Mouse (Mus musculus) liver, embryonic 15.5 days (tissue): ENCODE results near the gene Ldb1. TPM values are rescaled to one million over a fixed set of nuclear protein-coding genes. Genes with fewer than 3 reads are reported as not detected.
A peak's percentile ranks its signal among the peaks of the same experiment; 100 is the strongest.
"Not testable (repeated sequence)": the region's sequence is repeated elsewhere in the genome, so short reads cannot be mapped to it uniquely, and the experiment has no call there.

Experiments
- ATAC-seq: fragments of 200-750 bp; cut with Nextera tagmentation; 2 replicates; pipeline ENCODE4 v1.8.0; 2017; ENCODE audit warnings: moderate number of reproducible peaks, mild to moderate bottlenecking, moderate library complexity; ENCODE audit not compliant: insufficient read depth
- H3K27ac ChIP-seq: fragments of 300-500 bp; sonication (generic); replicated peaks from 2 replicates; pipeline ENCODE4 v1.5.1; 2015; ENCODE audit warnings: mild to moderate bottlenecking, inconsistent platforms
- H3K27me3 ChIP-seq: fragments of 300-500 bp; sonication (generic); 2 replicates; pipeline ENCODE4 v1.6.1; 2015; ENCODE audit warnings: mild to moderate bottlenecking, inconsistent platforms
- H3K36me3 ChIP-seq: fragments of 300-500 bp; sonication (generic); replicated peaks from 2 replicates; pipeline ENCODE4 v1.6.1; 2015; ENCODE audit warnings: moderate library complexity, mild to moderate bottlenecking, inconsistent platforms
- H3K4me1 ChIP-seq: fragments of 300-500 bp; sonication (generic); replicated peaks from 2 replicates; pipeline ENCODE4 v1.6.1; 2015; ENCODE audit warnings: inconsistent platforms
- H3K4me2 ChIP-seq: fragments of 300-500 bp; sonication (generic); 2 replicates; pipeline ENCODE4 v1.6.1; 2015; ENCODE audit warnings: moderate library complexity, mild to moderate bottlenecking, inconsistent platforms
- H3K4me3 ChIP-seq: fragments of 300-500 bp; sonication (generic); replicated peaks from 2 replicates; pipeline ENCODE4 v1.5.1; 2015; ENCODE audit warnings: mild to moderate bottlenecking, inconsistent platforms
- H3K9ac ChIP-seq: fragments of 300-500 bp; sonication (generic); 2 replicates; pipeline ENCODE4 v1.6.1; 2015; ENCODE audit warnings: moderate library complexity, mild to moderate bottlenecking, inconsistent platforms
- H3K9me3 ChIP-seq: fragments of 300-500 bp; sonication (generic); replicated peaks from 2 replicates; pipeline ENCODE4 v1.6.1; 2016; ENCODE audit warnings: inconsistent platforms
- WGBS: fragments of 180-500 bp; shearing (Covaris S2); methylation state at CpG from one replicate; pipeline ENCODE4 v1.1.7; 2015; ENCODE audit warnings: mixed read lengths; ENCODE audit not compliant: insufficient replicate concordance; 5-methylcytosine and 5-hydroxymethylcytosine counted together
- polyA plus RNA-seq: library from polyadenylated mRNA; unstranded; fragments of >200 nt; fragmentation: Nextera tagmentation; extraction: Ambion mirVana; gene quantifications from 2 replicates; pipeline ENCODE4 v1.2.1, GENCODE M21; 2015

Ldb1 gene
- polyA plus RNA-seq, 1 experiment from 2014 or later = 27.0 TPM

- Histone ChIP-seq H3K4me3 (peak overlapping the region; percentile 78), H3K27ac (peak overlapping the region; percentile 87; the same call in 1 of the 2 replicates), H3K27me3 (0 out of 2 replicates have a peak, but pooled peaks cover 3% of the 10 kb centered on the region), H3K4me2 (peak overlapping the region; percentile 85), H3K4me1 (peaks cover 20% of the 10 kb centered on the region), H3K36me3 (no peaks in the 10 kb centered on the region), H3K9ac (peak overlapping the region; percentile 81; the same call in 1 of the 2 replicates), H3K9me3 (no peaks in the 10 kb centered on the region)
- WGBS = 45% methylated on average over 5 of the region's 5 CpGs
- ATAC-seq = no peak
Measured at GRCm38 (mm10) chr19:45997365-45997764, 47.6 kb downstream of the Ldb1 start.

GRCm38 (mm10) chr19:45993981-45994737 lies 50.9 kb downstream of the Ldb1 start:
- no peak overlapping the region for H3K27ac ChIP-seq
- H3K9ac ChIP-seq = no peak overlapping the region
- peaks cover 15% of the 10 kb centered on the region for H3K4me1 ChIP-seq
- H3K4me2 ChIP-seq = no peak overlapping the region
- ATAC-seq = no peak
- H3K9me3 ChIP-seq = no peaks in the 10 kb centered on the region
- no peaks in the 10 kb centered on the region for H3K27me3 ChIP-seq
- H3K36me3 ChIP-seq = no peaks in the 10 kb centered on the region
- 85% methylated on average over 13 of the region's 13 CpGs for WGBS
- H3K4me3 ChIP-seq = no peak overlapping the region

- not testable (repeated sequence) for H3K36me3 ChIP-seq, H3K9me3 ChIP-seq, H3K27me3 ChIP-seq, H3K27ac ChIP-seq, H3K4me2 ChIP-seq, H3K4me3 ChIP-seq, H3K9ac ChIP-seq, H3K4me1 ChIP-seq, ATAC-seq
- WGBS = 68% methylated on average over 6 of the region's 6 CpGs
Measured at GRCm38 (mm10) chr19:45993441-45993840, 51.6 kb downstream of the Ldb1 start.

GRCm38 (mm10) chr19:45991171-45991570 lies 53.8 kb downstream of the Ldb1 start:
- H3K4me3 ChIP-seq = no peak overlapping the region
- H3K36me3 ChIP-seq = no peaks in the 10 kb centered on the region
- H3K9me3 ChIP-seq = no peaks in the 10 kb centered on the region
- no peak overlapping the region for H3K9ac ChIP-seq
- no peak for ATAC-seq
- no peak overlapping the region for H3K4me2 ChIP-seq
- 76% methylated on average over 3 of the region's 3 CpGs for WGBS
- H3K27me3 ChIP-seq = no peaks in the 10 kb centered on the region
- H3K4me1 ChIP-seq = no peaks in the 10 kb centered on the region
- H3K27ac ChIP-seq = no peak overlapping the region

- 82% methylated on average over 3 of the region's 3 CpGs for WGBS
- no peak for ATAC-seq
- no peak overlapping the region for H3K4me3 ChIP-seq
- no peaks in the 10 kb centered on the region for H3K4me1 ChIP-seq
- H3K9ac ChIP-seq = no peak overlapping the region
- H3K9me3 ChIP-seq = no peaks in the 10 kb centered on the region
- H3K4me2 ChIP-seq = no peak overlapping the region
- H3K27ac ChIP-seq = no peak overlapping the region
- H3K27me3 ChIP-seq = no peaks in the 10 kb centered on the region
- H3K36me3 ChIP-seq = no peaks in the 10 kb centered on the region
Measured at GRCm38 (mm10) chr19:45988238-45988637, 56.8 kb downstream of the Ldb1 start.

GRCm38 (mm10) chr19:45984379-45984778 lies 60.6 kb downstream of the Ldb1 start:
- H3K36me3 ChIP-seq = no peaks in the 10 kb centered on the region
- H3K4me3 ChIP-seq = no peak overlapping the region

More at GRCm38 (mm10) chr19:45984379-45984778, 60.6 kb downstream of the Ldb1 start:
- Histone ChIP-seq H3K9ac (no peak overlapping the region), H3K27ac (no peak overlapping the region), H3K9me3 (no peaks in the 10 kb centered on the region), H3K4me1 (no peaks in the 10 kb centered on the region), H3K4me2 (no peak overlapping the region), H3K27me3 (no peaks in the 10 kb centered on the region)
- ATAC-seq = no peak

Other genes with a start within 250 kb of the Ldb1 start
- 2.4 and 2.5 TPM in 2 replicates for gene Kcnip2, start 229.2 kb downstream of the Ldb1 start, polyA plus RNA-seq
- gene Armh3, start 46.7 kb downstream of the Ldb1 start, polyA plus RNA-seq = 4.0 and 4.1 TPM in 2 replicates
- 3.0 and 3.2 TPM in 2 replicates for gene Hps6, start 41.7 kb downstream of the Ldb1 start, polyA plus RNA-seq
- gene Pprc1, start 328 bp downstream of the Ldb1 start, polyA plus RNA-seq = 15.7 and 17.0 TPM in 2 replicates
- 47.3 and 48.8 TPM in 2 replicates for gene Nolc1, start 30.6 kb upstream of the Ldb1 start, polyA plus RNA-seq
- gene Elovl3, start 86.7 kb upstream of the Ldb1 start, polyA plus RNA-seq = 0.13 TPM in 1 of 2 replicates, not detected in the other
- gene Pitx3, start 103.1 kb upstream of the Ldb1 start, polyA plus RNA-seq = 0.28 and 0.30 TPM in 2 replicates
- gene Gbf1, start 107.3 kb upstream of the Ldb1 start, polyA plus RNA-seq = 18.3 and 20.8 TPM in 2 replicates